Mouse (Mus musculus) kidney, adult 2 months (tissue): ENCODE data around the gene Smok2b.
"Not testable (repeated sequence)": the region's sequence is repeated elsewhere in the genome, so short reads cannot be mapped to it uniquely, and the experiment has no call there.

Source experiments
- CTCF ChIP-seq: fragments of 200-500 bp; conservative IDR thresholded peaks from 2 replicates; pipeline ENCODE4 v1.5.1; 2011; ENCODE audit warnings: low read depth, mild to moderate bottlenecking, control low read depth, low read length, moderate library complexity, mixed read lengths; ENCODE audit not compliant: insufficient read depth, insufficient read length
- POLR2A ChIP-seq: fragments of 200-500 bp; IDR thresholded peaks from one replicate; pipeline ENCODE4 v1.6.1; 2011; ENCODE audit warnings: low read depth, low read length, control low read depth

GRCm38 (mm10) chr17:13188846-13189245 is 41.2 kb upstream of the Smok2b start:
- not testable (repeated sequence) for TF ChIP-seq CTCF, POLR2A
